Mouse (Mus musculus) hindbrain, postnatal 0 days (tissue): Measurements from ENCODE around the gene Rtn4rl1. TPM values are rescaled to one million over a fixed set of nuclear protein-coding genes. Genes with fewer than 3 reads are reported as not detected.

Source experiments
- ATAC-seq: fragments of 200-750 bp; cut with Nextera tagmentation; 2 replicates; pipeline ENCODE4 v1.8.0; 2017; ENCODE audit warnings: mild to moderate bottlenecking, moderate TSS enrichment, moderate library complexity
- DNase-seq: peaks from one replicate; pipeline ENCODE4 v3.0.0-alpha.2; 2015; ENCODE audit warnings: low spot score
- H3K27ac ChIP-seq: fragments of 300-500 bp; sonication (generic); 2 replicates; pipeline ENCODE4 v1.5.1; 2014; ENCODE audit warnings: mild to moderate bottlenecking
- H3K27me3 ChIP-seq: fragments of 300-500 bp; sonication (generic); 2 replicates; pipeline ENCODE4 v1.6.1; 2014; ENCODE audit warnings: low read length, mixed read lengths; ENCODE audit not compliant: insufficient read depth
- H3K36me3 ChIP-seq: fragments of 300-500 bp; sonication (generic); 2 replicates; pipeline ENCODE4 v1.6.1; 2014; ENCODE audit warnings: low read length, mixed read lengths; ENCODE audit not compliant: insufficient read depth
- H3K4me1 ChIP-seq: fragments of 300-500 bp; sonication (generic); 2 replicates; pipeline ENCODE4 v1.6.1; 2014; ENCODE audit warnings: antibody characterized with exemption, low read length, mixed read lengths; ENCODE audit not compliant: insufficient read depth
- H3K4me2 ChIP-seq: fragments of 300-500 bp; sonication (generic); 2 replicates; pipeline ENCODE4 v1.6.1; 2014; ENCODE audit warnings: low read depth, mild to moderate bottlenecking, low read length, moderate library complexity, mixed read lengths
- H3K4me3 ChIP-seq: fragments of 300-500 bp; sonication (generic); 2 replicates; pipeline ENCODE4 v1.5.1; 2014; ENCODE audit warnings: low read length
- H3K9ac ChIP-seq: fragments of 300-500 bp; sonication (generic); replicated peaks from 2 replicates; pipeline ENCODE4 v1.6.1; 2014; ENCODE audit warnings: mild to moderate bottlenecking, low read length, moderate library complexity, mixed read lengths
- H3K9me3 ChIP-seq: fragments of 300-500 bp; sonication (generic); 2 replicates; pipeline ENCODE4 v1.6.1; 2016; ENCODE audit warnings: low read length, mixed read lengths
- CTCF ChIP-seq: IDR thresholded peaks from 2 replicates; pipeline ENCODE4 v1.5.1; 2016; ENCODE audit warnings: antibody characterized with exemption, control low read depth, low read depth
- WGBS: fragments of 180-500 bp; shearing (Covaris S2); extraction: QIAGEN DNeasy Blood & Tissue Kit; methylation state at CpG from one replicate; pipeline ENCODE4 v1.1.7; 2014; 5-methylcytosine and 5-hydroxymethylcytosine counted together
- polyA plus RNA-seq: library from polyadenylated mRNA; unstranded; fragments of >200 nt; fragmentation: Nextera tagmentation; extraction: Ambion mirVana; gene quantifications from 2 replicates; pipeline ENCODE4 v1.2.1, GENCODE M21; 2015
- total RNA-seq: library from RNA; depleted of rRNA; stranded (reverse); fragments of >200 nt; gene quantifications from 2 replicates; pipeline ENCODE4 v1.2.3, GENCODE M21; 2014

Rtn4rl1 gene
- total and polyA plus RNA-seq, 2 experiments from 2014 or later, result 10.7 to 13.4 TPM

DNA sequence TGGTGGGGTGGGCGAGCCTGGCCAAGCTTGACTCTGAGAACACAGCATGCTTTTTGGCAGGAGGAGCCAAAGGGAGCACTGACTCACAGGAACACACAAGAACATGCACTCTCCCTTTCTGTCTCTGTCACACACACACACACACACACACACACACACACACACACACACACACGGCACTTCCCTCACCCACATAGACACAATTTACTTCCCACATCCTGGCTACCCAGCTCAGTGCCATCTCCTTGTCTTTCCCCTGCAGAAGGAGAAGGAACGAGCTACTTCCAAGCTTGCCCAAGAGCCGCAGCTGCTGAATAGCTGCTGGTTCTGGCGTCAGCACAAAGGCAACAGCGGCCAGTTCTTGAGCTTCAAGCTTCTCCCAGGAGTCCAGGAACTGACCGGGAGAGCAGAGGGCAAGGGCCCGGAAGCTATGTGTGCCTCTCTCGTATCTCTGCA lies 74.3 kb downstream of the Rtn4rl1 start:
- ATAC-seq (0 out of 2 replicates have a peak, but pooled peaks have one; percentile 10), DNase-seq (peak; percentile 59)
- 28% methylated on average over 9 of the region's 9 CpGs for WGBS
- H3K4me3 ChIP-seq, result no peak overlapping the region
- H3K36me3 ChIP-seq, result no peaks in the 10 kb centered on the region
- H3K4me2 ChIP-seq, result no peak overlapping the region
- H3K9me3 ChIP-seq, result no peaks in the 10 kb centered on the region
- H3K27me3 ChIP-seq, result no peaks in the 10 kb centered on the region
- TF ChIP-seq CTCF, result no peak
- no peak overlapping the region for H3K9ac ChIP-seq
- H3K4me1 ChIP-seq, result peaks cover 26% of the 10 kb centered on the region
- peak overlapping the region; percentile 60 for H3K27ac ChIP-seq

GRCm38 (mm10) chr11:75268492-75268891 lies 74.9 kb downstream of the Rtn4rl1 start:
- no peak overlapping the region for H3K4me3 ChIP-seq
- H3K9ac ChIP-seq, result no peak overlapping the region
- no peak overlapping the region for H3K4me2 ChIP-seq
- H3K27ac ChIP-seq, result peak overlapping the region; percentile 60; the same call in 1 of the 2 replicates
- TF ChIP-seq CTCF, result no peak
- H3K36me3 ChIP-seq, result no peaks in the 10 kb centered on the region
- WGBS, result 56% methylated on average over 5 of the region's 5 CpGs
- ATAC-seq, result no peak
- peaks cover 32% of the 10 kb centered on the region for H3K4me1 ChIP-seq
- no peaks in the 10 kb centered on the region for H3K27me3 ChIP-seq
- no peak for DNase-seq
- no peaks in the 10 kb centered on the region for H3K9me3 ChIP-seq

GRCm38 (mm10) chr11:75269213-75269612 lies 75.6 kb downstream of the Rtn4rl1 start:
- Histone ChIP-seq H3K9me3 (no peaks in the 10 kb centered on the region), H3K27ac (no peak overlapping the region), H3K4me2 (no peak overlapping the region), H3K27me3 (no peaks in the 10 kb centered on the region), H3K4me1 (peaks cover 37% of the 10 kb centered on the region), H3K36me3 (no peaks in the 10 kb centered on the region), H3K4me3 (no peak overlapping the region), H3K9ac (no peak overlapping the region)
- no peak for TF ChIP-seq CTCF
- 89% methylated on average over 4 of the region's 4 CpGs for WGBS
- DNase-seq (no peak), ATAC-seq (no peak)

DNA sequence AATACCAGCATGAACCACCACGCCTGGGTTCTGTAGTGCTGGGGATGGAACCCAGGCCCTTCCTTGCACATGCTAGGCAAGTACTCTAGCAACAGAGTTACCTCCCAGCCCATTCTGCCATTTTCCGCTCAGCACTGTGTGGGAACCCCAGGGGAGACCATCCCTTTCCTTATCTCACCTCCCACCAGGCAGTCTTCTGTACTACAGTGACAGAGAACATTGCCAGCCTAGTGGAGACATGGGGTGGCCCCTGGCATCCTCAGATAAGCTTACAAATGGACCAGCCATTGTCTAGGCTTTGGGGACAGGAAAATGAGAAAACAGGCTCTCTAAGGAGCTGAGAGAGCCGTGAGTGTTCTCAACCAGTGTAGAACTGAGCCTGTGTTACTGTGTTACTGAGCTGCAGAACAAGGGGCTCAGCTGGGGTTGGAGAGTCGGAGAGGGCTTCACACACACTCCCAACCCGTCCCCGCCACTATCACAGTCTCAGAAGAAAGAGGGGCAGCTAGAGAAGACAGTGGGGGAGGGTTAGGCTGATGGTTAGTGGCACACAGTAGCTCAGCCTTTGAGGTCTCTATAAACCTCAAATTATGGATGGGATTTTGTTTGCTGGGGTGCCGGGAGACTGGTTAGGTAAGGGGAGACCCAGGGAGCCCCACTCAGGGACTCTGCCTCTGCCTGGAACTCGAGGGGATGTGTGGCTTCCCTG lies 76.8 kb downstream of the Rtn4rl1 start:
- Histone ChIP-seq H3K27ac (0 out of 2 replicates have a peak overlapping the region, but pooled peaks have one; percentile 8), H3K9me3 (no peaks in the 10 kb centered on the region), H3K4me2 (no peak overlapping the region), H3K9ac (no peak overlapping the region), H3K4me1 (peaks cover 42% of the 10 kb centered on the region), H3K4me3 (no peak overlapping the region), H3K36me3 (no peaks in the 10 kb centered on the region), H3K27me3 (no peaks in the 10 kb centered on the region)
- ATAC-seq (no peak), DNase-seq (no peak)
- WGBS, result 63% methylated on average over 8 of the region's 8 CpGs
- no peak for TF ChIP-seq CTCF

DNA sequence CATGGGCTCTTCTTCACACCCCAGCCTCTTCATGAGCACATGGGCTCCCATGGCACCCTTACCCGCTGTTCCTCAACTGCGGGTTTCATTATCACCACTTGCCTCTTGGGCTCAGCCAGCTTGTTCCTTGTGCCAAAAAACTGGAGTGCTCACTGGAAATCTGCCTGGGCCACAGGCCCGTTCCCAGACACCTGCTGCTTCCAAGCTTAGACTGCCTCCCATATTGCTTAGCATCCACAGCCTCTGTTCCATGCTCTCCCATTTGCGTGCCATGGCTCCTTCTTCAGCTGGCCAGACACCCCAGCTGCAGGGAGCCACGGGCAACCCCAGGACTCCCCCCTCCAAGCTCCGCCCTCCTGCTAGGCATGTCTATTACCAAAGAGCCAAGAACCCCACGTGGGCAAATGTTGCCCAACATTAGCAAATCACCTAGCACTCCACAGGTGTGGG lies 77.4 kb downstream of the Rtn4rl1 start:
- Histone ChIP-seq H3K9me3 (no peaks in the 10 kb centered on the region), H3K4me2 (no peak overlapping the region), H3K27me3 (no peaks in the 10 kb centered on the region), H3K9ac (no peak overlapping the region), H3K4me3 (no peak overlapping the region), H3K4me1 (peaks cover 42% of the 10 kb centered on the region), H3K36me3 (no peaks in the 10 kb centered on the region), H3K27ac (peak overlapping the region; percentile 8; the same call in 1 of the 2 replicates)
- DNase-seq (peak; percentile 68), ATAC-seq (no peak; the same call in 1 of the 2 replicates)
- WGBS, result 45% methylated on average over 7 of the region's 7 CpGs
- TF ChIP-seq CTCF, result no peak

- no peak for TF ChIP-seq CTCF
- peak overlapping the region; percentile 31; the same call in 1 of the 2 replicates for H3K4me2 ChIP-seq
- H3K36me3 ChIP-seq, result no peaks in the 10 kb centered on the region
Observed at GRCm38 (mm10) chr11:75273466-75273865, 79.9 kb downstream of the Rtn4rl1 start.

DNA sequence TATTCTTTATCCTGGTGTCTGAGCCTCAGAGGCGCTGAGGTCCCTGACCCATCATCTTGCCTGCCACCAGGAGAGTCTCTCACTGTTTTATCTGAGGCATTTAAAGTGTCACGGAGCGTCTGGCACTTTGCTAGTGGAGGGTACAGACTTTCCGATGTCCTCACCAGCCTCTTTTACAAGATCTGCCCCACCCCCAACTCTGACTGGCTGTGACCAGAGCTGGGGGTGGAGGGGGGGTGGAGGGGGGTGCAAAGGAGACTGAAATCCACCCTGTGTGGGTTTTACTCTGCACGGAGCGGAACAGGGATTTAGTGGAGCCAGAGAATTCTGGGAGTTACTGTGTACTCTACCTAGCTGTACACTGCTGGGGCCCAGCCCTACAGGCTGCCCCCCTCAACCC lies 81.5 kb downstream of the Rtn4rl1 start:
- DNase-seq (no peak), ATAC-seq (no peak)
- Histone ChIP-seq H3K27ac (no peak overlapping the region), H3K9ac (no peak overlapping the region), H3K36me3 (no peaks in the 10 kb centered on the region), H3K4me2 (no peak overlapping the region), H3K27me3 (no peaks in the 10 kb centered on the region), H3K4me1 (peaks cover 40% of the 10 kb centered on the region), H3K9me3 (no peaks in the 10 kb centered on the region), H3K4me3 (no peak overlapping the region)
- no peak for TF ChIP-seq CTCF
- 43% methylated on average over 6 of the region's 6 CpGs for WGBS

More at GRCm38 (mm10) chr11:75273466-75273865, 79.9 kb downstream of the Rtn4rl1 start:
- peak; percentile 68 for ATAC-seq
- Histone ChIP-seq H3K4me1 (peaks cover 30% of the 10 kb centered on the region), H3K27me3 (no peaks in the 10 kb centered on the region), H3K4me3 (no peak overlapping the region), H3K9me3 (no peaks in the 10 kb centered on the region), H3K27ac (peak overlapping the region; percentile 75), H3K9ac (no peak overlapping the region)
- DNase-seq, result peak; percentile 57
- 10% methylated on average over 8 of the region's 8 CpGs for whole genome bisulfite sequencing
